Mouse (Mus musculus) mouse embryonic stem cell (cell line): Measurements from ENCODE around the gene Sec22c.

Experiments
- in situ Hi-C, 2 experiments: fragments of 300-500 bp; cut with MboI; formaldehyde crosslinking; loops; 1 replicate in 1 of 2; 3 replicates in 1 of 2; pipeline ENCODE4 v1.14.3; 2019 to 2020; ENCODE audit warnings: low sequenced_read_pairs in 2 of 2, low pct_unique_long_range_greater_than_20kb in 1 of 2, mixed read lengths in 1 of 2; ENCODE audit not compliant: unreplicated experiment in 1 of 2

Sec22c gene

GRCm38 (mm10) chr9:121704646-121705625 lies at the start of gene Sec22c:
TSS of gene Sec22c (minus strand) at chr9:121705490.
- in situ Hi-C loops = no loop called here

GRCm38 (mm10) chr9:121754624-121755023 lies 49.3 kb upstream of the Sec22c start:
- in situ Hi-C loops = no loop called here

DNA sequence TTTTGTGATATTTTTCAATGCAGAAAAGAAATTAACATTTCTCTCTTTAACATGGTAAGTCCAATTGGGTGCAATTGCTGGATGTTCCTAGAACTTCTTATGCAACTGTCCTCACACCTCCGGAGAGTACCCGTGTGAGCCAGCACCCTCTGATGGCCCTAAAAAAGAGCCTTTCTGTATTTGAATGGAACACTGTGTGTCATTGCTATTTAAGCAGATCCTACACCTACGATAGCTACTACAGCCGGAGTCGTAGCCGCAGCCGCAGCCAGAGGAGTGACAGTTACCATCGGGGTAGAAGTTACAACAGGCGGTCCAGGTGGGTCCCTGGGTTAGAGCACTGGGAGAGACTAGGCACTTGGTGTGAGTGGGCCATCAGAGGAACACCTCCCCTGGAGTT lies 47.5 kb upstream of the Sec22c start:
- in situ Hi-C loops = no loop called here

- in situ Hi-C loops = no loop called here
Measured at GRCm38 (mm10) chr9:121744051-121744450, 38.8 kb upstream of the Sec22c start.

DNA sequence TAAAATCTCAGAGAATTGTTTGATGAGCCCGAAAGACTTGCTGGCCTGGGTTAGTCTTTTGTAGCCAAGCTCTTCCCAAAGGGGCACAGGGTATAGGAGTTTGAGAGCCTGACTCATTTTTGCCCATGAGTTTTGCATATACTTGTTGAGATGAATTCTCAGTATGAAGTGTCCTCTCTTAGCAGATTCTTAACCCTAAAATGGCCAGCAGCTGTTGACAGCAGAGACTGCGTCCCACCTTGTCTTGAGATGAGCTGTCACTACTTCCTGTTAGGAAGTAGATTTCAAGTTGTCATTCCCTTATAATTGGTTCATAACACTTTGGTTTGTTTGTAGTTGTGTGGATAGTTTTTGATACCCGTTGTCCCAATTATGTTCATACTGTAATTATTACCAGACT lies 35.9 kb upstream of the Sec22c start:
- in situ Hi-C loops = no loop called here

- in situ Hi-C loops = no loop called here
Measured at GRCm38 (mm10) chr9:121740490-121740889, 35.2 kb upstream of the Sec22c start.

DNA sequence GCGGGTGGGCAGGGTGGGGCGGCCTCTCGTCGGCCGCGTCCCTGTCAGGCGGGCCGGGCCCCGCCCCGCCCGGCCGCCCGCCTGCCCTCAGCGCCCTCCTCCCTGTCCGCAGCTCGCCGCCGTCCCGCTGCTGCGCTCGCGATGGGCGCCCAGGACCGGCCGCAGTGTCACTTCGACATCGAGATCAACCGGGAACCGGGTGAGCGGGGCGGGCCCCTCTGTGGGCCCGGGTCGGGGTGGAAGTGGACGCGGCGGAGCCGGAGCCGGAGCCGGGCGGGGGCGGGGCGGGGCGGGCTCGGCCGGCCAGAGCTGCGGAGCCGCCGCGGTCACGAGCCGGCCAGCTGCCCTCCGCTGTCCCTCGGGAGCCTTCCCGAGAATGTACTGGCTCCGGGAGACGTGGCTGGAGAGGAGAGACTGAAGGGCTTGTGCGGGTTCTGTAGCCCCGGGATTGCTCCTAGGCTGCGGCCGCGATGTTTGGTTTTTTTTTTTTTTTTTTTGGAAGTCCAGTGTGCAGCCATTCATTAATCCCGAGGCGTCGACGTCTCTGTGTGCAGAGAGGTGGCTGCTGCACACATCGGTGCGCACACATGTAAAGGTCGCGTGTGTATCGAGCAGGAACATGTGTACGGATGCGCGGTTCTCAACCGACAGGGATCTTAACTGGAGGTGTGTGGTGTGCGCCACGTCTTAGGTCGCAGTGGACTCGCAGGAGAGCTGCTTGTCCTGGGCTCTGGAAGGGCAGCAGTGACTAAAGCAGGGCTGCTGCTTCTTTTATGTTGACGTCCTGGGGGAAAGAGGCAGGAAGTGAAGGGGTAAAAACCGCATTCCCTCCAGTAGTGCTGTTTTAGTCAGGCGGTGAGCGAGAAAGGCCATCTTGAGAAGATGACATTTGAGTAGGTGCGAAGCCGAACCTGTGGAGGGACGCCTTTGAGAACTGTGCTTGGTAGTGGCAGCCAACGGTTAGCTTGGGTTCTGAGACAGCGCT lies 14.3 kb upstream of the Sec22c start:
- in situ Hi-C loops = no loop called here

GRCm38 (mm10) chr9:121718792-121719318 lies 13.6 kb upstream of the Sec22c start, which contains the start of gene Nktr:
TSS of gene Nktr (plus strand) at chr9:121719169.
- in situ Hi-C loops = no loop called here

DNA sequence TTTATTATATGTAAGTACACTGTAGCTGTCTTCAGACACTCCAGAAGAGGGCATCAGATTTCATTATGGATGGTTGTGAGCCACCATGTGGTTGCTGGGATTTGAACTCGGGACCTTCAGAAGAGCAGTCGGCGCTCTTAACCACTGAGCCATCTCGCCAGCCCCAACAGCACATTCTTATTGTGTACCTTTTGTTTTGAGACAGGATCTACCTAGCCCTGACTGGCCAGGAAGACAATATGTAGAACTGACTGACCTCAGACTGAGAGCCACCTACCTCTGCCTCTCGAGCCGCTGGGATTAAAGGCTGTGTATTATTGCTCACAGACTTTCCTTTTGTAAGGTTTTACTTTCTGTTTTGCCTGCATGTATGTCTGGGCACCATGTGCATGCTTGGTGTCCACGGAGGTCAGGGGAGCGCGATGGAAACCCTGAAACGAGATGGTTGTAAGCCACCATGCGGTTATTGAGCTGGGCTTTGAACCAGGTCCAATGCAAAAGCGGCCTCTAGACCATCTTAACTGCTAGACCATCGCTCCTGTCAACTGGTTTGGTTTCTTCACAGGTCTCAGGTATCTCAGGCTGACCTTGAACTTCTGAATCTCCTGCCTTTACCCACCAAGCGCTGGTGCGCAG lies 12.9 kb upstream of the Sec22c start:
- in situ Hi-C loops = no loop called here

- in situ Hi-C loops = no loop called here
Measured at GRCm38 (mm10) chr9:121717048-121717447, 11.8 kb upstream of the Sec22c start.

GRCm38 (mm10) chr9:121710584-121710975 lies 5.3 kb upstream of the Sec22c start:
- in situ Hi-C loops = no loop called here

DNA sequence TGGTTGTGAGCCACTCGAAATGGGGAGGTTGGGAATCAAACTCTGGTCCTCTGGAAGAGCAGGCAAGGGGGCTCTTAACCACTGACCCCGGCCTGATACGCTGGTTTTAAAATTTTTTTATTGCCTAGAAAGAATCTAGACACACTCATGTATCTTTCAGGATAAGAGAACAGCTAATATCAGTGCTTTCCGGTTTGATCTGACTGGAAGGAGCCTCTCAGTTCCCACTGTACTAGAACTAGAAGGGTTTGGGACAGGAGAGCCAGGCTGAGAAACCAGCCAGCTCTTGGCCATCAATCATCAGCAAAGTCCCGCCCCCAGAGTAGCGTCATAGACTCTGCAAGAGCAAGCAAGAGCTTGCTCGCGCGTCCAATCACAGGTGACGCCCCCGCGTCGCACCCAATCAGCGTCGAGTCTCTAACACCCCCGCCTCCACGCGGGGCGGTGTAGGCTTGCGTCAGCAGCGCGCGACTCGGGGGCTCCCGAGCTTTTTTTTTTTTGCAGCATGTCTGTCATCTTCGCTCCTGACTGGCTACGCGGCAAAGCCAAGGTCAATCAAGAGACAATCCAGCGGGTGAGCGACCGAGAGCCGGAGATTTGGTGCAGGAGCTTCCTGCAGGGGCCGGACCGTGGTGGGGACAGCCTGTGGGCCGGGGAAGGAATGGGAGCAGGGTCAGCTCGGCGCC lies 4.8 kb upstream of the Sec22c start, which contains the start of gene Ss18l2:
Gene Ss18l2 (plus strand): TSS at position 432 of the 686 bp plus-strand sequence.
- in situ Hi-C loops = no loop called here

- in situ Hi-C loops = no loop called here
Measured at GRCm38 (mm10) chr9:121708506-121709486, 3.5 kb upstream of the Sec22c start.

GRCm38 (mm10) chr9:121707801-121708200 lies 2.5 kb upstream of the Sec22c start:
- in situ Hi-C loops = no loop called here

- in situ Hi-C loops = no loop called here
Measured at GRCm38 (mm10) chr9:121706029-121706675, 862 bp upstream of the Sec22c start.

GRCm38 (mm10) chr9:121704261-121704645 lies 1.0 kb downstream of the Sec22c start:
- in situ Hi-C loops = no loop called here
